Comparison of ENCODE assay signal across 13 mouse cellular contexts in the genomic region with DNA sequence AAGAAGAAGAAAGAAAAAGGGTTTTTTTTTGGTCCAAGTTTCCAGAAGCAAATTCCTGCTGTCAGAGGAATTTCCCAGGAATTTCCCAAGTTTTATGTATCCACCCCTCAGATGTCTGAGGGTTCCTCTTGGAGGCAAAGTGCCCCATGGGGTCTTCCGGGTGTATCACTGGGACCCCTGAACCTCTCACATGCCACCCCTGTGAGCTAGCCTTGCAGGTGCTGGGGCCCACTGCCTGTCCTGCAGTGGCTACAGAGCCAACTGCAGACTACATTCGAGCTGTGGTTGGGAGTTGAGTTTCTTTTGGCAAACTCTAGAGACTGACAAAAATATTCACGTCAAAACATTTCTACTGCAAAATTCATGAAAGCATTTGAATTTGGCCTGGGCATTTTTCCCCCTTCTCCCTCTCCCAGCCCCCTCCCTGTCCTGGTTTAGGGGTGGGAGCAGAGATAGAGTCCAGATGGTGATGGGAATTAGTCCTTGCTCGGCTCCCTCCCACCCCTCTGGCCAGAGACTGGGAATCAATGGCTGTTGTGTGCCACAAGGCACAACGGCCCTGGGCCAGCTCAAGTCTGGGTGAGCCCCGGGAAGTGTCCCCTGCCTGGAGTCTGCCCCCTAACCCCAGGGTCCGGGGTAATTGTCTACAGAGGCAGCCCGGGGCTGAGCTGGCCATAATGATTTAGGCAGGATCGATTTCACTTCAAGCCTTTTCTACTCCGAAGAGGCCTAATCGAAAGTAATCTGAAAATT.
DNase-seq lines count a peak whose midpoint lies in the region; ATAC-seq and TF ChIP-seq lines count a peak whose summit lies in the region.
"Had no signal": no experiment of that assay in that cellular context is flagged by ENCODE, and none has a peak within 500 bp of the region (broad histone marks: within the 10 kb centered on the region; RNA-seq: fewer than 3 reads in every experiment).

No protein-coding gene starts in this region.

- peak; percentile 66 for ATAC-seq in lung, embryonic 16.5 days (ENCODE audit: low read depth)
- ATAC-seq in stomach, embryonic 14.5 days (ENCODE audit: insufficient number of reproducible peaks, insufficient read depth, low FRiP score, low read depth), result peak; percentile 39; the same call in 1 of the 2 replicates
- ATAC-seq: inflammation-experienced regulatory T-cells, adult 6 months had no signal

- TF ChIP-seq CTCF in lung, adult 2 months (IDR thresholded peaks at IDR 0.05; ENCODE audit: insufficient read depth, low read length), result no peak
- no peak for TF ChIP-seq CTCF in embryonic fibroblast, embryonic 13.5 days (IDR thresholded peaks at IDR 0.05; ENCODE audit: borderline replicate concordance, insufficient read depth, low read length)

- intact Hi-C loops in heart, postnatal 10 days (cut with DNase I), result no loop called here

- no peaks in the 10 kb centered on the region for H3K36me3 ChIP-seq in lung, embryonic 16.5 days (ENCODE audit: control insufficient read depth, insufficient read depth, low read length)
- no peaks in the 10 kb centered on the region for H3K36me3 ChIP-seq in stomach, embryonic 14.5 days (ENCODE audit: control insufficient read depth, insufficient read depth, low read length)
- H3K36me3 ChIP-seq: neural tube, embryonic 15.5 days had no signal

- 34% methylated on average over 11 of the region's 11 CpGs for WGBS in lung, embryonic 16.5 days
- 48% methylated on average over 11 of the region's 11 CpGs for WGBS in lung, adult 2 months
- 33% methylated on average over 11 of the region's 11 CpGs for WGBS in stomach, embryonic 14.5 days

- H3K9me3 ChIP-seq in lung, embryonic 16.5 days (ENCODE audit: control insufficient read depth, low read length), result no peaks in the 10 kb centered on the region
- H3K9me3 ChIP-seq in stomach, embryonic 14.5 days (ENCODE audit: control insufficient read depth, low read depth, low read length), result no peaks in the 10 kb centered on the region
- H3K9me3 ChIP-seq: megakaryocyte, embryonic 14.5 days; neural tube, embryonic 15.5 days had no signal

- H3K4me2 ChIP-seq in lung, embryonic 16.5 days (ENCODE audit: low read depth, low read length), result no peak overlapping the region
- H3K4me2 ChIP-seq in stomach, embryonic 14.5 days (replicated peaks; ENCODE audit: low read depth, low read length), result no peak overlapping the region
- H3K4me2 ChIP-seq: neural tube, embryonic 15.5 days had no signal

- peaks cover 7% of the 10 kb centered on the region; the same call in 1 of the 2 replicates for H3K4me1 ChIP-seq in lung, embryonic 16.5 days (replicated peaks; ENCODE audit: control insufficient read depth, insufficient read depth, low read length)
- peaks cover 3% of the 10 kb centered on the region; the same call in 1 of the 2 replicates for H3K4me1 ChIP-seq in lung, adult 2 months (ENCODE audit: control insufficient read depth, insufficient read depth, low read length)
- peaks cover 13% of the 10 kb centered on the region for H3K4me1 ChIP-seq in embryonic fibroblast, embryonic 13.5 days (ENCODE audit: control insufficient read depth, insufficient read depth, low read length)
- peaks cover 28% of the 10 kb centered on the region; the same call in 1 of the 2 replicates for H3K4me1 ChIP-seq in stomach, embryonic 14.5 days (ENCODE audit: control insufficient read depth, insufficient read depth, low read length)

- H3K4me3 ChIP-seq in lung, embryonic 16.5 days (ENCODE audit: low read length), result no peak overlapping the region
- H3K4me3 ChIP-seq in lung, adult 2 months (replicated peaks; ENCODE audit: extremely low read depth, low read depth, low read length), result no peak overlapping the region
- H3K4me3 ChIP-seq in embryonic fibroblast, embryonic 13.5 days (ENCODE audit: insufficient read depth, low read length), result no peak overlapping the region
- no peak overlapping the region for H3K4me3 ChIP-seq in stomach, embryonic 14.5 days (ENCODE audit: low read depth, low read length)
- H3K4me3 ChIP-seq: megakaryocyte, embryonic 14.5 days; neural tube, embryonic 15.5 days had no signal

- peak overlapping the region; percentile 72 for H3K27ac ChIP-seq in lung, embryonic 16.5 days (ENCODE audit: low read length)
- H3K27ac ChIP-seq in embryonic fibroblast, embryonic 13.5 days (ENCODE audit: insufficient read depth, low read length), result peak overlapping the region; percentile 92
- H3K27ac ChIP-seq in stomach, embryonic 14.5 days (ENCODE audit: low read length), result peak overlapping the region; percentile 85
- H3K27ac ChIP-seq: neural tube, embryonic 15.5 days had no signal

- H3K9ac ChIP-seq in lung, embryonic 16.5 days (ENCODE audit: low read length), result no peak overlapping the region
- H3K9ac ChIP-seq in stomach, embryonic 14.5 days (replicated peaks; ENCODE audit: low read depth, low read length), result no peak overlapping the region
- H3K9ac ChIP-seq: neural tube, embryonic 15.5 days had no signal

- DNase-seq in heart, postnatal 10 days, result peak; percentile 25 to 38
- DNase-seq in heart, adult 8-10 months (ENCODE audit: low spot score), result no peak
- no peak for DNase-seq in lung, adult 2 months
- DNase-seq in ovary, postnatal 14 days (ENCODE audit: low spot score), result no peak
- DNase-seq: gastrocnemius, postnatal 25 days; layer of hippocampus, postnatal 36 days; thymus, adult 2 months had no signal

- H3K27me3 ChIP-seq in lung, embryonic 16.5 days (ENCODE audit: control insufficient read depth, insufficient read depth, low read depth, low read length), result no peaks in the 10 kb centered on the region
- H3K27me3 ChIP-seq in stomach, embryonic 14.5 days (ENCODE audit: control insufficient read depth, insufficient read depth, low read length), result no peaks in the 10 kb centered on the region

- TF ChIP-seq POLR2A in lung, adult 2 months (IDR thresholded peaks at IDR 0.05; ENCODE audit: borderline replicate concordance, extremely low read depth, low read depth, low read length), result no peak
- TF ChIP-seq POLR2A in embryonic fibroblast, embryonic 13.5 days (IDR thresholded peaks at IDR 0.05; ENCODE audit: low read depth, low read length), result no peak

Comparison
In these comparisons a context has a peak if more than half of its experiments do, and no peak if none do; other contexts are left out.
1. DNase-seq: peak in heart, postnatal 10 days (2 of 2); none in heart, adult 8-10 months (single experiment), lung, adult 2 months (single experiment) and ovary, postnatal 14 days (single experiment).
2. Peak in every context shown above with its lines, with median percentiles within 50 percentile points of each other: H3K27ac ChIP-seq.